Mouse (Mus musculus): ENCODE measurements around the gene Cox7a1.

DNA sequence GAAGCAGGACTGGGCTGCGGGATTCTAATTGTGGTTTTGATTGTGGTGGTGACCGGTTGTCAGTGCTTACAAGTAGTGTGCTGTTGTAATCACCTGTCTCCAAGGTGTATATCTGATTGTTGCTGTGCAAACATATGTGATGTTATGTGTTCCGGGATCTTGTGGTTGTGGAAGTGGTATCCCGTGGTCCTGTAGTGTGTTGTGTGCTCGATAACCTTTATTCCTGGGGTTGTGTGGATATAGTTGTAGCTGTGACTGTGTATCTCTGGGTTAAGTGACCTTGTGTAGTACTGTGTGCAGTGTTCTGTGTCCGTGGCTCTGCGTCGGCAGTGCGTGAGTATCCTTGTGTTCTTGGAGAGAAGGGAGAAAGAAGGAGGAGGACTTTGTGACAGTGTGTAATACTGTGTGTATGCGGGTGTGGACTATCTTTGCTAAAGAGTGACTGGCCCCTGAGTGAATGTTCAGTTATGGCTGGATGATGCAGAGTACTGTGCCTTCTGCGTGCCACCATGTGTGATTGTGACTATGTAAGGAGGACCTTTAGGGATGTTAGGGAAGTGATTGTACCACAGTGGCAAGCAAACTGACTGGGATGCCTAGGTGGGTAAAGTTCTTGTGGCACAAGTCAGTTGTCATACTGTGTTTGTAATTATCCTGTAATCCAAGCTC is 13.5 kb upstream of the Cox7a1 start:
- no peak for TF ChIP-seq CTCF (IDR thresholded peaks at IDR 0.05; ENCODE audit: borderline replicate concordance, insufficient read depth, low read length)
- TF ChIP-seq POLR2A (IDR thresholded peaks at IDR 0.05; ENCODE audit: low read depth, low read length) = no peak; the same call in 1 of the 2 replicates

All from embryonic fibroblast, embryonic 13.5 days (primary cell).